Mouse (Mus musculus): ENCODE results near the gene Cript.

The Cript gene

GRCm38 (mm10) chr17:87025269-87025949 lies at the start of gene Cript, which contains the start of gene Pigf:
TSS of gene Cript (plus strand) at chr17:87025550.
TSS of gene Pigf (minus strand) at chr17:87025406.
- peak; percentile 99 for DNase-seq

DNA sequence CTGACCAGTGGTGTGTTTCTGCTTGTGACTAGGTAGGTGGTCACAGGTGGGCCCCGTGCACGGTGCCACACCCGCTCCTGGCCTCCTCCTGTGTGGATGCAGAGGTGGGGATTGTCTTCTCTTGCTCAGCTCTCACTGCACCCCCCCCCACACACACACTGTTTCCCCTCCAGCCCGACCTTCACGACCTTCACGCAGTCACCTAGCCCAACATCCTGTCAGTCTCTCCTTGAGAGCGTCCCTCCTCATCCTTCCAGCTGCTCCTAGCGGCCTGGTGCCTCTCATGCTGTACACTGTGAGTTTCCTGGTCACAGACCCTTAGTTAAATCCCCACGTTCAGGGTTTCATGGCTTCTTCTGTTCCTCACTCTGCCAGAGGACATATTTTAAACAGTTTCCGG lies 49.0 kb upstream of the Cript start:
- DNase-seq, result no peak

GRCm38 (mm10) chr17:86978496-86978895 lies 46.9 kb upstream of the Cript start:
- no peak for DNase-seq

DNA sequence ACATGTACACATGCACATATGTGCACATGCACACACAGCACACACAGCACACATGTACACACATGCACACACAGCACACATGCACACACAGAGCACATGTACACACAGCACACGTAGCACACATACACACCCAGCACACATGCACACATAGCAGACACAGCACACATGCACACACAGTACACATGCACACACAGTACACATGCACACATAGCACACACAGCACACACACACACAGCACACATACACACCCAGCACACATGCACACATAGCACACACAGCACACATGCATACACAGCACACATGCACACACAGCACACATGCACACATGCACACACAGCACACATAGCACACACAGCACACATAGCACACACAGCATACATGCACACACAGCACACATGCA lies 44.1 kb upstream of the Cript start:
- no peak for DNase-seq

GRCm38 (mm10) chr17:86981701-86982100 lies 43.6 kb upstream of the Cript start:
- no peak for DNase-seq

DNA sequence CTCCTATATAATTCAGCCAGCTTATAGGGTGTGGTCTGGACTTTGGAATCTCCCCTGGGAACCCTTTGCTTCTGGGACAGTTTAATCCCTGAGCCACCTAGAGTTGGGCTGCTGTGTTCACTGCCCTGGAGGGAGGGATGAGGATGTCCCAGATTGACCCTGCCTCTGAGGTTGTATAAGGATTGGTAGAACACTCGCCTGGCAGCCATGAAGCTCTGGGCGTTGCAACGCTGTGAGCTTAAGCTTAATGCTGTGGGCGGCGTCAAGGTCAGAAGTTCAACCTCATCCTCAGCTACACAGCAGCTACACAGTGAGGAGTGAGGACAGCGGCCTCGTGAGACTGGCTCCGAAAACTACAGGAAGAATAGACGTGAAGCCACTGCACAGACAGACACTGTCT lies 42.9 kb upstream of the Cript start:
- DNase-seq, result no peak

- peak; percentile 26 for DNase-seq
Observed at GRCm38 (mm10) chr17:86986449-86987138, 38.8 kb upstream of the Cript start.

GRCm38 (mm10) chr17:86988161-86988560 lies 37.2 kb upstream of the Cript start:
- DNase-seq, result no peak

GRCm38 (mm10) chr17:86988601-86989184 lies 36.7 kb upstream of the Cript start:
- peak; percentile 60 for DNase-seq

- no peak for DNase-seq
Observed at GRCm38 (mm10) chr17:86991306-86991705, 34.0 kb upstream of the Cript start.

DNA sequence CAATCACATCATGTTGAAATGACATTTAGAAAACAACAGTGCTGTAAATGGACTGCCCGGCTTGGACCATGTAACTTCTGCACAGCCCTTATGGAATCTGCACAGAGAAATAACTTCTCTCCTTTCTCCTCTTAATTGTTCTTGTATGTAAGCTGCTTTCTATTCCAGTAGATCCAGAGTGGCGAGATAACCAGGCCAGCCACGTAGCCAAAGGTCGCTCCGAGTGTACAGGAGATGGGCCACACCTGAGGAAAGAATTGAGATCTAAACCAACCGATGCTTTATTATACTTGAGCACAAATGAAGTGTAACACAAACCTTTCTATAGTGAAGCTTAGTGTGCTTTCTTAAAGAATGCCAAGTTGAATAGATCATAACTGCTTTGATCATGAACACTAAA lies 28.0 kb upstream of the Cript start:
- no peak for DNase-seq

- no peak for DNase-seq
Observed at GRCm38 (mm10) chr17:87008950-87009349, 16.4 kb upstream of the Cript start.

DNA sequence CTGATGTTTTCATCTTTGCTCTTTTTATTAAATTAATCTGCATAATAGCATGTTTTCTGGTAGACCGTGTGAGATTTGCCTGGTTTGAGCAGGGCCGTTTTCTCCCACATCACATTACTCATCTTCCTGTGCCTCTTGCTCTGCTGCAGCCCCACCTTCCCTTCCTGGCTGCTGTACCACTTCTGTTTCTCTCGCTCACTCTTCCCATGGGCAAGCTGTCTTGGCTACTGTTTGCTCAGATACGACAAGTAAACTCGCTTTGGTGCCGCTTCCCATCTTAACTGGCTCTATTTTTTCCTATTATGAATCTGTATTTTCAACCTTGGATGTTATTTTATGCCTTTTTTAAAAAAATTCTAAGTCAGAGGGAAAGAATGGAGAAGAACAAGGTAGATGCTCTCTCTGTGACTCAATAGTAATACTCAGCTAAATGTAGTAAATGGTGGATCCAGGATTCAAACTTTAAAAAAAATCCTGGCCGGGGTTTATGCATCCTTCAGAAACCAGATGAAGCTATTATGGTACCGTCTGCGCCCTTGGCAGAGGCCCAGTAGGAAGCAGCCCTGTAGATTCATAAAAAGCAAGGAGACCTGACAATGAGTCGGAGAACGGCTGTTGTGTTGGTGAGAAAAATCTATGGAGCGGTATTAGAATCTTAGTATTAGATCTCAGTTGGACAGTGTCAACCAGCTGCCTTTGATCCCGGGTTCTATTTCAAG lies 13.9 kb upstream of the Cript start:
- DNase-seq, result no peak

GRCm38 (mm10) chr17:87019692-87020091 lies 5.7 kb upstream of the Cript start:
- no peak for DNase-seq

DNA sequence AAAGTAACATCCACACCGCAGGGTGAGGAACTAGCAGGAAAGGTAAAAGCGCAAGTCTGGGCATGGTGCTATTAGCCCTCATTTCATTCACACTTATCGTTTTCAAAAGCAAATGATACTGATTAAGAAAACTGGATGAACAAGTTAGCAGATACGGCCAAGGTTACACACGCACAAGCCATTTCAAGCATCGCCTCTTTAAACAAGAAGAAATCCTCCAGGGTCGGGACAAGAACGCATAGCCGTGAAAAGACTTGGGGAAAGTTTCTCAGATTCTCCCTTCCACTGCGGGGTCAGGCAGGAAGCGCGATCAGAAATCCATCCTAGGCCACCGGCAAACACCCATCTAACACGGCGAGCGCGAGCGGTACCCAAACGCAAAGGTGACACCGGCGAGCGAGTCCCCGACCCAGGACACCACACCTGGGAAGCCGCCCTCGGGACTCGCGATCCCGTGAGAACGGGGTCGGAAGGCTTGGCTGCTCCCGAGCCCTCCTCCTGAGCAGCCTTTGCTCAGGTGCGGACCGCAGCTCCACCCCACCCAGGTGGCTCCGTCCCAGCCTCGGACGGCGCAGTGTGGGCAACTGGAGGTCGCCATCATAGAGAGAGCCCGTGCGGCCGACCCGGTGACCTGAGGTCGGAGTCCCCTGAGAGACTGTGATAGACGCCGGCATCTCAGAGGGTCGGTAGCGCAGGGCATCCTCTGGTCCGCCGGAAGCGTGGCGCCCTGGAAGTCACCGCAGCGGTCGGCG lies 683 bp upstream of the Cript start:
- no peak for DNase-seq

DNA sequence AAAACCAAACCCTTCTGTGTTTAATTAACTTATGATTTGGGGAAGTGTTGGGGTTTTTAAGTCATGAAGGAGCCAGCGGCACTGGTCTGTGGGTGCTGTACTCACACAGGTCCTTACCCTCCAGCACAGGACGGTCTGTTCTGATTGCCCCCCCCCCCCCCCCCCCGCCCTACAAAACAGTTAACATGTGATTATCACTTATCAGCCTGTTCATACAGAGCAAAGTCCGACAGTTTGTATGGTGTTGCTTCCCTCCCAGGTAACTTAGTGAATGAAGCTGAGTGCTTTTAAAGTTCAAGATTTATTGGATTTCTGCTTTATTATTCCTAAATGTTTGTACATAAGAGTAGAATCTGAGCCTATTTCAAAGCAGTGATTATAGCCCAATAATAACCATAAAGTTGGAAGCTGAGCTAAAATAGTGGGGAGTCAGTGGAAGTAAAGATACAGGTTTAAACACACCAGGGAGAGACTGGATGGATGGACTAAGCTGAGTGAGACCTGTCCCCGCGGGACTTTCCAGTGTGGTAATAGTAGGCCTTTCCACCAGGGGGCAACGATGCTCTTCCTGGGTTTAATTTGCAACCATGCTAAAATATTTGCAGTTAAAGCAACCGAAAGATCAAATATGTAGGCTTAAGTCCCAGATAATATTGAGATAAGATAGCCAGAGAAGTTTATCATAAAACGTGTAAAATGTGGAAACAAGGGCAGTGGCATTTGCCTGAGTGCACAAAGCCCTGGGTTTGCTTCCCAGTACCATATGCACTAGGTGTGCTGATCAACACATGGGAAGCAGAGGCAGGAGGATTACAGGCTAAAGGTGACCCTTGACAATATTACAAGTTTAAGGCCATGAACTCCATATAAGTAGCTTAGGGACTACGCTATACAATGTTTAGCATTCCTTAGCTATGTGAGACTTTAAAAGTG lies 11.1 kb downstream of the Cript start:
- DNase-seq, result peak; percentile 51

DNA sequence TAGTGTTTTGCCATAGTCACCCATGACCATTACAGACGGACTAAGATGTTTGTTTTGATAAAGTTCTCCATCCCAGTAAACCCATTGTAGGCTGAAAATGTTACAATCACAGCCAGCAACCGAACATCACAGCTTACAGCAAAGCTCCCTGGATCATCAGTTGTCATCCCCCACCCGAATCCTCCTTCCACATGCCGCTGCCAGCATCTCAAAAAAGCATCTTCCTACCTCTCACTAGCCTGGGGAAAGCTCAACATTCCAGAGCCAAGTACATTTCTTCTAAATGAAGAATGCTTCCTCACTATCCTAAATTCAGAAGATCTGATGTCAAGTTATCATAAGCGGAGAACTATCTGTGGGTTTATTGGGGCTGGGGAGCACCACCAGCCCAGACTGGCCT lies 13.1 kb downstream of the Cript start:
- DNase-seq, result no peak

- DNase-seq, result no peak
Observed at GRCm38 (mm10) chr17:87041739-87042138, 16.4 kb downstream of the Cript start.

DNA sequence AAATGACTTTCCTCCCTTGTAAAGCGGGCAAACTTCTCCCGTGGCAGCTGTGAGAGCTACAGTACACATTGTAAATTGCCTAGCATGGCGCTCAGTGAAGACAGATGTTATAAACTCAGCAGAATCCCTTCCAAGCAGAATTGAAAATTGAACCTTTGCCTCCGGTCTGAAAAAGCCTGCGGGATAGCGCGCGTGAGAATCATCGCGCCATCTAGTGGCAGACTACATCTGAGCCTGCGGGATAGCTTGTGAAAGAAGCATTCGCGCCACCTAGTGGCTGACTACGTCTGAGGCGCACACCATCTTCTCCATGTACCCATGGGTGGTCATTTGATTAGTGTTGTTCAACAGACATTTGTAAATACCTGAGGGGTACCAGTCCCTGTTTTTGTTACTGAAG lies 19.0 kb downstream of the Cript start:
- DNase-seq, result peak; percentile 98

DNA sequence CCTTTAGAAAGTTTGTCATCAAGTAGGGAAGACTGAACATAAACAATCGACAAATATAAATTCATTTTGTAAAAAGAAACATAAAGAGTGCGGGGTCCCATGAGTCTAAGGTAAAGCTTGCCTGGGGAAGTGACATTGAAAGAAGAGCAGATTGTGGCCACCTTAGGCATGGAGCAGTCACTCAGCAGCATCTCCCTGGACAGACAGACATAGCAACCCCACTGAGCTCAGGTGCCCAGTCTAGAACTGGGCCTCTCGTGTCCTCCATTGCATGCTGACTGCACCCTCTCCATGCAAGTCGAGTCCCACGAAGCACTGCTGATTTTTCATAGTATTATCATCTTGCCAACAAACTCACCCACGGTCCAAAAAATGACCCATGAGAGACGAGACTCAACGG lies 19.4 kb downstream of the Cript start:
- DNase-seq, result no peak

DNA sequence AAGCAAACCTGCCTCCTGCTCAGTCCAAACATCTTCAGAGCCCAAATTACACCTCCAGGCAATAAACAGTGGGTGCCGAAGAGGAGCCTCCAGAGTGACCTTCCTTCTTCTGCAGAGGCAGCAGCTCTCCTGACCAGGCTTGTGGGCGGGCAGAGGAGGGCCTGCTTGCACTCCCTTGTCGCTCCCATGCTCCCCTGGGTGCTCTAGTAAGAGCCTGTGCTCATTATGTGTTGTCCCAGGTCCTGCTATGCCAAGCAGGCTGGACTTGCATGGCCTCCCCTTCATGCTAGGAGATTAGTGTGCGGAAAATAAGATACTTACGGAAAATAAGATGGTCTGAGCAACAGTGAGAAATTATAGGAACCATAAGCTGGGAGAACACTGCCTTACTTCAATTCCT lies 24.3 kb downstream of the Cript start:
- DNase-seq, result no peak
